Mouse (Mus musculus): ENCODE measurements at regions not wholly inside any gene's neighbourhood (a gene's known extent, or its start where the extent isn't known, plus 50 kb on each side); places are given as distances from the start of the nearest gene placed in this dataset.
A peak's percentile ranks its signal among the peaks of the same experiment; 100 is the strongest.
"Not testable (repeated sequence)": the region's sequence is repeated elsewhere in the genome, so short reads cannot be mapped to it uniquely, and the experiment has no call there.

- POLR2A ChIA-PET = no interaction called here
- in situ Hi-C loops (cut with MboI; ENCODE audit: low pct_unique_long_range_greater_than_20kb) = no loop called here
- ATAC-seq (no peak), DNase-seq (ENCODE audit: low read depth, low spot score) (no peak)
- CTCF ChIA-PET = no interaction called here
- TF ChIP-seq CTCF (IDR thresholded peaks at IDR 0.05) = no peak
- H3K27me3 ChIP-seq = no peaks in the 10 kb centered on the region
Measured at GRCm38 (mm10) chr14:90488301-90488700, 2017.1 kb upstream of the Pcdh20 start.

- DNase-seq (ENCODE audit: low read depth, low spot score) (no peak), ATAC-seq (no peak)
- POLR2A ChIA-PET = no interaction called here
- H3K27me3 ChIP-seq = no peaks in the 10 kb centered on the region
- CTCF ChIA-PET = no interaction called here
- in situ Hi-C loops (cut with MboI; ENCODE audit: low pct_unique_long_range_greater_than_20kb) = no loop called here
- no peak for TF ChIP-seq CTCF (IDR thresholded peaks at IDR 0.05)
Measured at GRCm38 (mm10) chr14:90447971-90448370, 1976.8 kb upstream of the Pcdh20 start.

- peak; percentile 54 for TF ChIP-seq CTCF (IDR thresholded peaks at IDR 0.05)
- ATAC-seq = no peak
- in situ Hi-C loops (cut with MboI; ENCODE audit: low pct_unique_long_range_greater_than_20kb) = no loop called here
- no peak for DNase-seq (ENCODE audit: low read depth, low spot score)
- no peaks in the 10 kb centered on the region for H3K27me3 ChIP-seq
- CTCF ChIA-PET = no interaction called here
- POLR2A ChIA-PET = no interaction called here
Measured at GRCm38 (mm10) chr14:90432874-90433543, 1961.8 kb upstream of the Pcdh20 start.

GRCm38 (mm10) chr14:90412707-90413106 is 1941.5 kb upstream of the Pcdh20 start:
- in situ Hi-C loops (cut with MboI; ENCODE audit: low pct_unique_long_range_greater_than_20kb) = no loop called here
- DNase-seq (ENCODE audit: low read depth, low spot score) = no peak
- ATAC-seq = no peak
- POLR2A ChIA-PET = no interaction called here
- no peak for TF ChIP-seq CTCF (IDR thresholded peaks at IDR 0.05)
- CTCF ChIA-PET = no interaction called here
- no peaks in the 10 kb centered on the region for H3K27me3 ChIP-seq

- in situ Hi-C loops (cut with MboI; ENCODE audit: low pct_unique_long_range_greater_than_20kb) = no loop called here
- ATAC-seq = no peak
- TF ChIP-seq CTCF (IDR thresholded peaks at IDR 0.05) = no peak
- peaks cover 3% of the 10 kb centered on the region for H3K27me3 ChIP-seq
- no peak for DNase-seq (ENCODE audit: low read depth, low spot score)
- POLR2A ChIA-PET = no interaction called here
- CTCF ChIA-PET = no interaction called here
Measured at GRCm38 (mm10) chr14:90406350-90406749, 1935.2 kb upstream of the Pcdh20 start.

- POLR2A ChIA-PET = no interaction called here
- no peak for TF ChIP-seq CTCF (IDR thresholded peaks at IDR 0.05)
- no peak for DNase-seq (ENCODE audit: low read depth, low spot score)
- CTCF ChIA-PET = no interaction called here
- H3K27me3 ChIP-seq = peaks cover 3% of the 10 kb centered on the region
- ATAC-seq = no peak
- in situ Hi-C loops (cut with MboI; ENCODE audit: low pct_unique_long_range_greater_than_20kb) = no loop called here
Measured at GRCm38 (mm10) chr14:90405476-90405875, 1934.3 kb upstream of the Pcdh20 start.

- no peak for ATAC-seq
- CTCF ChIA-PET = no interaction called here
- no peak for DNase-seq (ENCODE audit: low read depth, low spot score)
Measured at GRCm38 (mm10) chr14:90367256-90367936, 1896.2 kb upstream of the Pcdh20 start.

GRCm38 (mm10) chr14:90334541-90334940 is 1863.3 kb upstream of the Pcdh20 start:
- H3K27me3 ChIP-seq = no peaks in the 10 kb centered on the region
- ChIA-PET POLR2A (no interaction called here), CTCF (no interaction called here)
- in situ Hi-C loops (cut with MboI; ENCODE audit: low pct_unique_long_range_greater_than_20kb) = no loop called here
- no peak for ATAC-seq
- no peak for DNase-seq (ENCODE audit: low read depth, low spot score)
- no peak for TF ChIP-seq CTCF (IDR thresholded peaks at IDR 0.05)

More at GRCm38 (mm10) chr14:90367256-90367936, 1896.2 kb upstream of the Pcdh20 start:
- in situ Hi-C loops (cut with MboI; ENCODE audit: low pct_unique_long_range_greater_than_20kb) = no loop called here
- POLR2A ChIA-PET = no interaction called here
- no peak for TF ChIP-seq CTCF (IDR thresholded peaks at IDR 0.05)
- H3K27me3 ChIP-seq = peaks cover 5% of the 10 kb centered on the region

- in situ Hi-C loops (cut with MboI; ENCODE audit: low pct_unique_long_range_greater_than_20kb); POLR2A ChIA-PET; ATAC-seq; DNase-seq (ENCODE audit: low read depth, low spot score); H3K27me3 ChIP-seq; CTCF ChIA-PET: not testable (repeated sequence)
Measured at GRCm38 (mm10) chr14:90295456-90295855, 1824.3 kb upstream of the Pcdh20 start.

GRCm38 (mm10) chr14:90246042-90246441 is 1774.8 kb upstream of the Pcdh20 start:
- POLR2A ChIA-PET = no interaction called here
- no peak for TF ChIP-seq CTCF (IDR thresholded peaks at IDR 0.05)
- ATAC-seq (no peak), DNase-seq (ENCODE audit: low read depth, low spot score) (no peak)
- no peaks in the 10 kb centered on the region for H3K27me3 ChIP-seq
- in situ Hi-C loops (cut with MboI; ENCODE audit: low pct_unique_long_range_greater_than_20kb) = no loop called here
- CTCF ChIA-PET = no interaction called here

- no peaks in the 10 kb centered on the region for H3K27me3 ChIP-seq
- no peak for TF ChIP-seq CTCF (IDR thresholded peaks at IDR 0.05)
- ChIA-PET CTCF (no interaction called here), POLR2A (no interaction called here)
- no peak for DNase-seq (ENCODE audit: low read depth, low spot score)
- in situ Hi-C loops (cut with MboI; ENCODE audit: low pct_unique_long_range_greater_than_20kb) = no loop called here
- no peak for ATAC-seq
Measured at GRCm38 (mm10) chr14:90232661-90233060, 1761.5 kb upstream of the Pcdh20 start.

- DNase-seq (ENCODE audit: low read depth, low spot score) (no peak), ATAC-seq (no peak)
- POLR2A ChIA-PET = no interaction called here
- CTCF ChIA-PET = no interaction called here
- in situ Hi-C loops (cut with MboI; ENCODE audit: low pct_unique_long_range_greater_than_20kb) = no loop called here
- TF ChIP-seq CTCF (IDR thresholded peaks at IDR 0.05) = no peak
- H3K27me3 ChIP-seq = no peaks in the 10 kb centered on the region
Measured at GRCm38 (mm10) chr14:90200294-90200693, 1729.1 kb upstream of the Pcdh20 start.

All from Patski (cell line).